Mouse (Mus musculus) 3T3-L1 (cell line): ENCODE measurements at regions not wholly inside any gene's neighbourhood (a gene's known extent, or its start where the extent isn't known, plus 50 kb on each side); places are given as distances from the start of the nearest gene placed in this dataset.

Experiments used
- DNase-seq: peaks from one replicate; pipeline ENCODE4 v3.0.0-alpha.2; 2015; ENCODE audit warnings: low read depth, low spot score

GRCm38 (mm10) chr11:112979413-112979812 is 197.4 kb downstream of the Sox9 start:
- no peak for DNase-seq

DNA sequence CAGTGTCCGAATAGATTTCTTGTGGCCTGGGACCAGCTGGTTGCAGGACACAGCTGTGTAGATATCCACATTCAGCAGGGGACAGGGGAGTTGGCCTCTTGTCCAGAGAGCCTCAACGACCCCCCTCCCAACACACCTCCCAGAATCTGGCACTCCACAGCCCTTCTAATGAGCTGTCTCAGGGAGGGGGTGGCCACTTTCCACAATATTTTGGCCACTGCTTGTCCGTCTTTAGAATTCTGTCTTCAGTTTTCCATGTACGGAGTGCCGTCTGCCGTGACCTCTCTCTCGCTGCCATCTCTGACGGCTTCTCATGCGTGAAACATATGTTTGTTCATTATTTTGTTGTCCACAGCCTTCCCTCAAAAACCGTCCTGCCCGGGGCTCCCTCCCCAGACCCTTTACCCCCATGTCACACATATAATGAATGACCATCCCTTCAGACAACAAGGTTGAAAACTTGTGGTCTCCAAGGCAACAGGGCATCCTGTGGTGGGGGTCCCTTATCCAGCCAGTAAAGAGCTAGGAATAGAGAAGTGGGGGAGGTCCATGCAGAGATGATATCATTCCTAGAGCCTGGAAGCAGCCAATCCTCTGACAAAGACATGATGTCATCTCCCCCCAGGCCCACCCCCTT is 200.3 kb downstream of the Sox9 start:
- no peak for DNase-seq

DNA sequence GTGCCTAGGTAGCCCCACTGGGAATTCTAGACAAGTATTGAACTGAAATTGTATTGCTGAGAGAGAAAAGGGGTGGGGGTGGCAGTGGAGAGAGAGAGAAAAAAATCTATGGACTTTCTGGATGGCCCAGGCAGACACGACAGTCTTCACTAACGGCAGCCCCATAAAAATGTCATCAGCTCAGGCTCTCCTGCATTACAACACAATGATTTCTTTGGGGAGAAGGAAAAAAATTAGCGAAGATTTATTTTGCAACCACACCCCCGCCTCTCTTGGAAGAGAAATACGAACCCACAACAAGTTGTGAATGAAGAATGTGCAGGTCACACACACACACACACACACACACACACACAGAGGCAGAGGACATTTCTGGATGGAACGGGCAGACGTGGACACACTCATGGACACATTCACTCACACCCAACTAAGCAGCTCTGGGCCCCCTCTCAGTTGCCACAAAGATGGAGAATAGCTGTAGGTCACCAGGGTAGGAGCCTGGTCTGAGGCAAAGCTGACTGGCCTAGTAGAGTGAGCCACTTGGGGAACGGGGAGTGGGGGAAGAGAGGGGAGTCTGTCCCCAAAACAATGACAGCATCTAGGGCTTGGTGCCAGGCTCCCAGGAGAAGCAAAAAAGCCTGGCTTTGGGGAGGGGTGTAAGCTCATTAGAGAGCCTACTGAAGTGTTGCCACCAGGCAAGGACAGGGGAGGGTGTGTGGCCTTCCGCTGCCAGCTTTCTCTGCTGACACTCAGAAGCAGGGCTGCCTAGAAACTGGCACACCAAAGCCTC is 201.0 kb downstream of the Sox9 start:
- DNase-seq, result no peak

DNA sequence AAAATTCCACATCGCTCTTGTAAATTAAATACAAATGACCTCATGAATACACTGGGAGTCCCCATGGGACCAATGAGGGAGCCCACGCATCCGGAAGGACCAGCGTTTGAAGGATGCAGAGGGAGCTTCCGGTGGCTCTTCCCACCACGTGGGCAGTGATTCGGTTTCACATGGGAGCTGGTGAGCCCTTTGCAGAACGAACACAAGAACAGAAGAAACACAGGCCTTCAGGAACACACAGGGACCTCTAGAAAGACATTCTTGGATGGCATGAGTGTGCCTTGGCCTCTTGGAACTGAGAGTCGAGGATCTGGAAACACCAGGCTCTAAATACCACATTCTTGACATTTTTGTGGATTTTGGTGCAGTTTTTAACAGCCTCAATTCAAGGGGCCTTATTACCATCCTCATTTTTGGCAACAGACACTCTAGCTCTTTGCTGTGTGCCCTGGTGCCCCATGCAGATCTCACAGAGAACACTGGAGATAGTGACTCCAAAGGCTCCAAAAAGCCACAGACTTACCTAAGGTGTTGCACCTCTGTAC is 204.1 kb downstream of the Sox9 start:
- peak; percentile 54 for DNase-seq

DNA sequence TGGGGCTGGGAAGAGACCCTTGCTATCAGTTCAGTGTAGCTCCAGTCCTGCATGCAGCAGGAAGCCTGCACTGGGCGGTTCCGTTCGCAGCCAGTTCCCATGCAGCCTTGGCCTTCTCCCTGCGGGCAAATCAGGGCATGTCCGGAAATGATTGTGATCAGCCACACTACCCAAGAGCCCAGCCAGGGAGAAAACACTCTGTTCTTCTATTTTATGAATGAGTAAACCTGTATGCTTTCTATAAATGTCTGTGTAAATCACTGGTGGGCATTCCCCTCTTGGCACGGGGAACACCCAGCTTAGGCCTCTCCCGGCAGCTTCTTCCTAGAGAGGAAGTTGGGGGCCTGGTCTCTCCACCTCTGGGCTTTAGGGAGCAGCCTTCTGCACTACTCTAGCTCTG is 205.8 kb downstream of the Sox9 start:
- DNase-seq, result no peak

GRCm38 (mm10) chr11:112988900-112989299 is 206.9 kb downstream of the Sox9 start:
- peak; percentile 45 for DNase-seq

- no peak for DNase-seq
These were observed 208.0 kb downstream of the Sox9 start for GRCm38 (mm10) chr11:112989981-112990512.

DNA sequence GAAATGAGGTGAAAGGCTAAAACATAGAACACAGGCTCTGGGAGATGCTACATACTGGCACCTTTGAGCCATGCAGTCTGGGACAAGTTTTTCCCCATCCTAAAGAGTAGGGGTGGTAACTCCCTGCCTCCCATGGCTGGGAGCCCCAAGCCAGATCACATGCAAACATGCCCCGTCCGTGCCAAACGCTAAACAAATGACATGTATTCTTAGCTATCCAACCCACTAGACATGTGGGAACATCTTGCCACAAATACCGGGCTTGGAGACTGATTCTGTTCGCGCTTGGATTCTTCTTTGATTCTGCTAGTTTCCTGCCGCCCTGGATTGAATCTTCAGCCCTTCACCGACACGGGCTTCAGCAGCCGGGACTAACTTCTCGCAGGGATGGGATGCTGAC is 208.7 kb downstream of the Sox9 start:
- no peak for DNase-seq

DNA sequence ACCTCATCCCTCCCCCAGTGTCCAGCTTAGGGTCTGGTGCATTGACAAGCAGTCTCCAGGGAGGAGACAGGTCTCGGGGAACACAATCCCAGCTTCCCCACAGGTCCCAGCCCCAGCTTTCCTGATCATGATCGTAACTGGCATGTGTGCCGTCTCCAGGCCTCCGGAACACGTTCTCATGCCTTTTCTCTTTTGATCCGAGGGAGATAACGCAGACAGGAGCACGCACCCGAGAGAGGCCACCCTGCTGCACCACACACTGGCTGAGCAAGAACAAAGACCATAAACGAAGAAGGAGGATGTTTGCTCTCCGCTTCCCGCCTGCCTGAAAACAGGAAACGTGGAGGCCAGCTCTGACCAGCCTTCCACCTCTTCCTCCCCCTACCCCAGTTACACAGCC is 209.8 kb downstream of the Sox9 start:
- DNase-seq, result no peak

DNA sequence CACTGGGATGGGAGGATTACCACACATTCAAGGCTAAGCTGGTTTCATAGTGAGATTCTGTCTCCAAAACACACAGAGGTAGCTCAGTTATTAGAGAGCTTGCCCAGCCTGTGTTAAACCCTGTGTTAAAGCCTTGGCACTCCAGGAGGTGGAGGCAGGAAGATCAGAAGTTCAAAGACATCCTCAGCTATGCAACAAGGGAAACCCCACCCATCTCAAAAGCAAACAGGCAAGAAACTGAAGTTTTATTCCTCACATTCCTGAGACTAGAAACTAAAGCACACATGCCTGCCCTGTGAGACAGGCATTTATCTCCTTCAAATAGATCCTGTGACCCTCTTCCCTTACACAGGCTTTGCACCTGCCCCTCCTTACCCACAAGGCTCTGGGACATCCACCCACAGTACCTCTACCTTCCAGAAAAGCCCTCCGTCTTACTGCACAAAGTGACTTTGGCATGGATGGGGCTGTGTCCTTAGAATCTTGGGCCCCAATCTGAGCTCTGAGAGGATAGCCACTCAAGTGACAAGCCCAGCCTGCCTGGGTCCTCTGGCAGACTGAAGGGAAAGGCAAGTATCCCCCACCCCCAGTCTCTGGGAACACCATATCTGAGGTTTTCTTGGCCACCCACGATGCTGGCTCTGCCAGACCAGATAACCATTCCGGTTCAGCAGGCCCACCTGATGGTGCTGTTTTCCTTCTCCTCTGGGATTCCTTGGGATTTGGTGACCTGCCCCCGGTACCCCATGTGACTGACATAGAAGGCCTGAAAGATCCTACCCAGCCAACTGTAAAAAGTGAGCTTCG is 217.0 kb downstream of the Sox9 start:
- DNase-seq, result no peak

DNA sequence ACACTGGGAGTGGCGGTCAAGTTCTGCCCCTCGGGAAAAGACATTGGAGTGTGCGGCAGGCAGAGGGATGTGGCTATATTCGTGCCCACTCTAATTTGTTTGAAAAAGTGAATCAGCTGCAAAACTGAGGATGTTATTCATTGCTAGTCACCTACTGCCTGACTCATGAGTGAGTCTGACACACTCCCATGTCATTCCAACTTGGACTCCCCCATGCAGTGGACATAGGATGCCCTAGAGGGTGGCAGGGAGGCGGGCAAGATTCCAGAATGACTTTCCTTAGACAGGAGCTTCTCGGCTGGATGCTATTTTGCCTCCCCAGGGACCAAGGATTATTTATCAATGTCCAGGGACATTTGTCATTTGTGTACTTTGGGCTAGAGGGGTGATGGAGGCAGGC is 219.0 kb downstream of the Sox9 start:
- DNase-seq, result peak; percentile 91

DNA sequence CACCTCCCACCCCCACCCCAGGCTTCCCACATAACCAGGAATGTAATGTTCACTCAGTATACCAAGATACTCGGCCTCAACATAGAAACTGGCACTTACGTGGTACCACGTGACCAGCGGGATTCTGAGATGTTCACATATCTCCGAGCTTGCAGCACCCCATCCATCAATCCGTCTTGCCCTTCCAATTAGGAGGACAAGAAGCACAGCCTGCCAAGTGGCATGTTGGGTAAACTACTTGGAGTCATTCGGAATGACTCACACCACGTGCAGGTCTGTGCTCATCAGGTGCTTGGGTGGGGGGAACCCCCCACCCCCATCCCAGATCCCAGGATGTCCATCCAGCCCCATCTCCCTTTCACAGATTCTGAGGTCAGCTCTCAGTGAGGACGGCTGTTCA is 223.9 kb downstream of the Sox9 start:
- DNase-seq, result peak; percentile 52

- DNase-seq, result peak; percentile 95
These were observed 226.5 kb downstream of the Sox9 start for GRCm38 (mm10) chr11:113008521-113008920.

GRCm38 (mm10) chr11:113009376-113009775 is 227.4 kb downstream of the Sox9 start:
- DNase-seq, result no peak

DNA sequence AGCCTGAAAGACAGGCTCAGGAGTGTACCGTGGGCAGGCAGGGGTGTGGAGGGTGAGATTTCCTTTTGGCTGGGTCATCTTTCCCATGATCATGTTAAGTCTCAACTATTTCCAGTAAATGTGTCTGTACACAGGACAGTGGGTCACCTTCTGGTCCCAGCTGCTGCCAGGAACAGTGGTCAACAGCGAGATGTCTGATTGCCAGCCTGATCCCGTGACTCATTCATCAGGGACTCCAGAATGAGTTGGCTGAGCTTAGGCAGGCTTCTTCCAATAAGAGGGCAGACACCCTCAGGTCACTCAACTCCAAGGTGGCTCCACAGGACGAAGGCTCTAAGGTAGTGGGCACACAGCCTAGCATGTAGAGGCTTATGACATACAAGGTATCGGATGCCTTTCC is 228.9 kb downstream of the Sox9 start:
- DNase-seq, result peak; percentile 62

GRCm38 (mm10) chr11:113014186-113015010 is 232.4 kb downstream of the Sox9 start:
- peak; percentile 46 for DNase-seq

DNA sequence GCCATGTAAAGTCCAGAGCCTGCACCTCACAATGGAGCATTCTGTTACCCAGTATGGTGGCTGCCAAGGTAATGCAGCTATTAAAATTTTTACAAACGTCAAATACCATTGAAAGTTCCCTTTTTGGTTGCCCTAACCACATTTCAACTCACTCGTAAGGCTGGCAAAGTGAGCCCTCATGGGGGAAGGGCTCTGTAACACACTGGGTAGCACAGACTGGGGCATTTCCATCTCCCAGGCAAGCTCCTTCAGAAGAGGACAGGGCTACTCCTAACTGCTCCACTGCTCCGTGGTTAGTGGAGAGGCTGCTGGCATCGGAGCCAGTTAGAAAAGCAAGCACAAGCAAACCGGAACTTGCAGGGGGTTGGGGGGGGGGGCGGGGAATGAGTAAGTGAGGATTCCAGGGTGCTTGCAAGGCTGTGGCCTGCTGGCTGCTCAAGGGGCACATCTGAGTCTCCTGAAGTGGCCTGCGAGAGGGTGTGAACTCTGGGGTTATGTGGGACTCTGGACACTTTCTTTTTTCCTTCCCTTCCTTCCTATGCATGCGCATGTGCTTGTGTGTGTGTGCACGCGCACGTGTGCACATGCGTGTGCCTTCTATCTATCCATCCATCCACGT is 233.8 kb downstream of the Sox9 start:
- no peak for DNase-seq

GRCm38 (mm10) chr11:113016801-113017715 is 235.0 kb downstream of the Sox9 start:
- DNase-seq, result no peak

DNA sequence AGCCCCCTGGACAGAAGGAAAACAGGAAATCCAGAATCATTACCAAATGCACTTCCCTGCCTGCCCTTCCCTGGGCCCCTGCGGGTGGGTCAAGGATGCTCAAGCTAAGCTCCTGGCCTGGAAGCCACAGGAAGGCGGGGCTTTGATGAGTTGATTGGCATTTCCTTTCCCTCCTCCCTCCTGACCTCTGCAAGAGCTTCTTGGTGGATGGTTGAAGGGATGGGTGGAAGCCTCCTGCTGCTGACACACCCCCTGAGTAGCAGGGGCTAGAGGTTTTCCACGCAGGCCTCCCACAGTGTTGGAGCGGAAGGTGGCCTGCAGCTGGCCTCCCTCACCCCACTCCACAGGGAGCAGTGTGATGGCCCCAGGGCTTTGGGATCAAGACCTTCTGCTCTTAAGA is 239.5 kb downstream of the Sox9 start:
- DNase-seq, result no peak

DNA sequence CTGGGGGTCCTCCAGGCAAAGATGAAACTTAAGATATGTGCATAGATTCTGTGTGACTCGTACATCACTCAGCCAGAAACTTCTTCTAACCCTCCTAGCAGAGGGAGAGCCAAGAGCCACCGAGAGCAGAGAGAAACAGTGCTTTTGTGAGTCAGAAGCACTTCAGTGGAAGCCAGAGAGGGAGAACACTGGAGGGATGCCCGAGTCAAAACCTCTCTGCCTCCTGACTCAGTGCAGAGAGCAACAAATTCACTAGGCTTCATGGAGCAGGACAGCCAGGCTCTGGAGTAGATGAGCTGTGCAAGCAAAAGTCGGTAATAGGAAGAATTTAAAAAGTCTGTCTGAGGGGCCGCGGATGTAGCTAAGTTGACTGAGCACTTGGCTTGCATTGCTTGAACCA is 245.0 kb downstream of the Sox9 start:
- peak; percentile 90 for DNase-seq
